Mouse (Mus musculus) brown adipose tissue, adult 24 weeks (tissue): ENCODE results near the gene Sh2d2a. TPM values are rescaled to one million over a fixed set of nuclear protein-coding genes. Genes with fewer than 3 reads are reported as not detected.
"Not testable (repeated sequence)": the region's sequence is repeated elsewhere in the genome, so short reads cannot be mapped to it uniquely, and the experiment has no call there.

ENCODE experiments used
- H3K27ac ChIP-seq: fragments of 200-500 bp; replicated peaks from 2 replicates; pipeline ENCODE4 v1.5.1; 2012; ENCODE audit warnings: low read depth, mild to moderate bottlenecking, low read length
- H3K4me1 ChIP-seq: fragments of 200-500 bp; 2 replicates; pipeline ENCODE4 v1.6.1; 2012; ENCODE audit warnings: low read length, mixed read lengths; ENCODE audit not compliant: control insufficient read depth, insufficient read depth, insufficient read length
- H3K4me3 ChIP-seq: fragments of 200-500 bp; 2 replicates; pipeline ENCODE4 v1.5.1; 2012; ENCODE audit warnings: low read depth, mild to moderate bottlenecking, low read length, moderate library complexity; ENCODE audit not compliant: insufficient read depth
- polyA plus RNA-seq: library from polyadenylated mRNA; stranded (reverse); fragments of >200 nt; gene quantifications from 2 replicates; pipeline ENCODE4 v1.2.4, GENCODE M21; 2012; ENCODE audit not compliant: missing spikeins, insufficient read depth, insufficient read length

Sh2d2a gene
- polyA plus RNA-seq, result not detected in 2 replicates

DNA sequence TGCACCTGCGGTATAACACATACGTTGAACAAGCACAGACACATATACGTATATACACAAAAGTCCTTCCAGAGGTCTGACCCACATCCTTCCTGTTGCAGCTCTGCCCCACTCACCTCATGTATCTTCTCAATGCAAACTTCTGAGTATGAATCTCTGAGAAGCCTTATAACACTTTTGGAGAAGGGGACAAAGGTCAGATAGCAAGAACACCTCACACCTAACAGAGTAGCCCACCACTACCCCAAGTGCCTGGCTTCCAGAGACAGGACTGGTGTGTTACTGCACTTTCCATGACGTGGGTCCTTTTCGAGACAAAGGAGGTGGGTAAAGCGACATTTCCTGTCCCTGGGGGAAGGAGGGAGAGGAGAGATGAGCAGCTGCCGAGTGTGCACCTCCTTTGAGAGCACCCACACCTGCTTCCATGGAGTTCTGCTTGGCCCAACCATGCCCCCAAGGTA is at the start of gene Sh2d2a:
TSS of gene Sh2d2a (plus strand) at position 106 of the 461 bp plus-strand sequence.
- Histone ChIP-seq H3K4me3 (no peak within 1 kb of the TSS), H3K4me1 (no peaks in the 10 kb centered on the region; the same call in 1 of the 2 replicates), H3K27ac (no peak within 1 kb of the TSS)

DNA sequence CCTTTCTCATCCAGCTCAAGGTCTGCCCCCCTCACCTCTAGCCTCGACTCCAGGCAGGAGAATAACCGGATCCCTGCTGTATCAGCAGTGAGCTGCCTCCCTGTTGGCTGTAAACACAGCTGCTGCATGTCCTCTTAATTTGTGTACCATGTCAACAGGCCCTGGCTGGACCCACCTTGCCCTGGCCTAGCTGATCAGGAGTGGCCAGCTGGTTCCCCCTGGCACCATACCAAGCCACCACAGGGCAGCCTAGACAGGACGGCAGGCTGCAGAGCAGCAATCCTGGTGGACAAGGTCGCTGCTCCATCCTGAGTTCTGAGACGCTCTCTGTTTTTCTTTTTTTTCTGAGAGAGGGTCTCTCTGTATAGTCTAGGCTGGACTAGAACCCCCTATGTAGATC is 44.9 kb upstream of the Sh2d2a start:
- H3K4me1 ChIP-seq, result no peaks in the 10 kb centered on the region
- H3K27ac ChIP-seq, result no peak overlapping the region
- H3K4me3 ChIP-seq, result no peak overlapping the region

DNA sequence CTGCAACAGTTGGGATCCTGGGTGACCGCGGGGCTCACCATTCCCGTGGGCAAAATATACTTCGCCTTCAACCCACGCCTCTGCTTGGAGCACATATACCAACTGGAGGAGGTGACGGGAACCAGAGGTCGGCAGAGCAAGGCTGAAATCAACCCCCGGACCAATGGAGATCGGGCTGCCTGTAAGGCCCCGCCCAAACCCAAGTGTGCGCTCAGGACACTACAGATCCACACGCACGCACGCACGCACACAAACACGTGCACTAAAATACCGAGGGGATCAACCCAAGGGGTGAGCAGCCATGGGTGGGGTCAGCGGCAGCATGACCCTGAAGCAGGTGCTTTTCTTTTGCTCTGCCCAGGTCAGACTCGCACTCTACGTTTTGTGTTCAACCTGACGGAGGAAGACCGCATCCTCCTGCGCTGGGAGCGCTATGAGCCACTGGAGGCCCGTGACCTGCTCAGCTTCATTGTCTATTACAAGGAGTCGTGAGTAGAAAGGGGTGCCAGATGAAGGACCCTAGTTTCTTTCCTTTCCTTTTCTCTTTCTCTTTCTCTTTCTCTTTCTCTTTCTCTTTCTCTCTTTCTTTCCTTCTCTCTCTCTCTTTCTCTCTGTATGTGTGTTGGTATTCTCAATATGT is 42.4 kb upstream of the Sh2d2a start:
- peak overlapping the region; percentile 38 for H3K4me3 ChIP-seq
- H3K4me1 ChIP-seq, result no peaks in the 10 kb centered on the region
- no peak overlapping the region for H3K27ac ChIP-seq

DNA sequence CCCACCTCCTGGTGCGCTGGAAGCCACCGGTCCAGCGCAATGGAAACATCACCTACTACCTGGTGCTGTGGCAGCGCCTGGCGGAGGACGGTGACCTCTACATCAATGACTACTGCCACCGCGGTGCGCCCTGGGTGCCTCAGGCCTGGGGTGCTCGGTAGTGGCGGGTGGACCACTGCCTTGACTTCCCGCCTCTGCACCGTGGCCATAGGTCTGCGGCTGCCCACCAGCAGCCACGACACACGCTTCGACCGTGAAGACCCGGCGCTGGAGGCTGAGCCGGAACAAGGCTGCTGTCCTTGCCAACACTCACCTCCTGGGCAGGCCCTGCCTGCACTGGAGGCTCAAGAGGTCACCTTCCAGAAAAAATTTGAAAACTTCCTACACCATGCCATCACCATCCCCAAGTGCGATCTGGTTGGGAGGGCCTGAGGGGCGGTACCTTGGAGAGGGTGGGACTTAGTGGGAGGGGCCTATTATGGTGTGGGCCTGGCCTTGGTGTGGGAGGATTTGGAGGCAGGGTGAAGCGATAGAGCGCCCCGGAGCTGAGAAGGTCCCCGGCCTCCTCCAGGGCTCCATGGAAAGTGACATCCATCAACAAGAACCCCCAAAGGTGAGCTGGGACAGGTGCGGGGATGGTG is 37.1 kb upstream of the Sh2d2a start:
- H3K4me3 ChIP-seq, result no peak overlapping the region
- no peaks in the 10 kb centered on the region for H3K4me1 ChIP-seq
- H3K27ac ChIP-seq, result no peak overlapping the region

DNA sequence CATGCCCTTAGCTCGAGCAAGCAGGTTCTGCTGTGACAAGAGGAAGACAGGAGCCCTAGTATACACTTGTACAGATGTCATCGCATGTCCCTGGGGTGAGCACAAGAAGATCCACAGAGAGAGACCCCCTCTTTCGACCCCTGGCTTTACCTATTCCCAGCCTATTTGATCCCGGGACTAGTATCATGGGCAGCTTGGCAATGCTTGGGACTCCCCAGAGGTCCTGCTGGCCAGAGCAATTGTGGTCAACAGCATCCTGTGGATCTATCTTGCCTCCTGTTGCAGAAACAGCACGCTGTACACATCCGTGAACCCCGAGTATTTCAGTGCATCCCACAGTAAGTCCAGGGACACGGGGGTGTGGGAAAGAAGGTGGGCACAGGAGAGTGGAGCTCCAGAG is 35.3 kb upstream of the Sh2d2a start:
- H3K4me3 ChIP-seq, result no peak overlapping the region
- no peak overlapping the region for H3K27ac ChIP-seq
- H3K4me1 ChIP-seq, result no peaks in the 10 kb centered on the region

DNA sequence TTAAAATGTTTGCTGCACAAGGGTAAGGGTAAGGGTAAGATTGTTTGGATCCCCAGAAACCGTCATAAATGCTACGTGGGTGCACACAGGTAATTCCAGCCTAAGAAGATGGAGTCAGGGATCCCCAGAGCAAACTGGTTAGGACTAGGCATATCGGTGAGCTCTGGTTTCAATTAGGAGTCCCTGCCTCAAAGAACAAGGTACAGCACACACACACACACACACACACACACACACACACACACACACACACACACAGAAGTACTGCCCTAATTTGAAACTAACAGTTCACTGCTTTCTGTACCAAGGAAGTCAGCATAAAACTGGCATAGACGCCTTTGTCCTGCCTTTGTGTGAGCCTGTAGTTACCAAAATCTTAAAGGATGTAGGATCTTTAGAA is 34.1 kb upstream of the Sh2d2a start:
- Histone ChIP-seq H3K4me3 (no peak overlapping the region), H3K4me1 (no peaks in the 10 kb centered on the region)

DNA sequence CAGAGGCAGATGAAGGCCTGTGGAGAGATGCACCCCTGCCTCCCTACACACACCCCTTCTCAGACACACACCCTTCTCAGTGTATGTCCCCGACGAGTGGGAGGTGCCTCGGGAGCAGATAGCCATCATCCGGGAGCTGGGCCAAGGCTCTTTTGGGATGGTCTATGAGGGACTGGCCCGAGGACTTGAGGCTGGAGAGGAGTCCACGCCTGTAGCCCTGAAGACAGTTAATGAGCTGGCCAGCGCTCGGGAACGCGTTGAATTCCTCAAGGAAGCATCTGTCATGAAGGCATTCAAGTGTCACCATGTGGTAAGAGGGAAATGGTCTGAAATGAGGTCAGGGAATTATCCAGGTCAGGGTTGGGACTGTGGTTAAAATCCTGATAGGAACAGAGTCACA is 33.7 kb upstream of the Sh2d2a start:
- H3K4me3 ChIP-seq, result no peak overlapping the region

More for the DNA sequence above, 34.1 kb upstream of the Sh2d2a start:
- H3K27ac ChIP-seq, result no peak overlapping the region

DNA sequence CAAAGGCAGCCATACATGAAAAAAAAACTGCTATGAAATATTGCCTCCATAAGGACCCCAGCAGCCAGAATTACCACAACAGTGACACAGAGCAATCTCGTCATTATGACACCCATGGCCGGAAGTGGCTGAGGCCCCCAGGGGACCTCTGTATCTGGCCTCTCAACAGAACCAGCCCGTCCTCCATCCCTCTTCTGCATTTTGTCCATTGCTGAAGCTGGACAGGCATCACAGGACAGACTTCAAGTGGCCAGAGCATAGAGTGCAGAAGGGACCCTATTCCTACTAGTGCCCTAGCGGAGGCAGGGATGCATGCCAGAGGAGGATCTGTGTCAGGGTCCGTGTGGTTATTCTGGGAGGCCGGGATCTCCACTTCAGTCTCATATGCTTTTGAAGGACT is 30.4 kb upstream of the Sh2d2a start:
- no peaks in the 10 kb centered on the region for H3K4me1 ChIP-seq

More for the DNA sequence above, 33.7 kb upstream of the Sh2d2a start:
- no peak overlapping the region for H3K27ac ChIP-seq
- H3K4me1 ChIP-seq, result no peaks in the 10 kb centered on the region

DNA sequence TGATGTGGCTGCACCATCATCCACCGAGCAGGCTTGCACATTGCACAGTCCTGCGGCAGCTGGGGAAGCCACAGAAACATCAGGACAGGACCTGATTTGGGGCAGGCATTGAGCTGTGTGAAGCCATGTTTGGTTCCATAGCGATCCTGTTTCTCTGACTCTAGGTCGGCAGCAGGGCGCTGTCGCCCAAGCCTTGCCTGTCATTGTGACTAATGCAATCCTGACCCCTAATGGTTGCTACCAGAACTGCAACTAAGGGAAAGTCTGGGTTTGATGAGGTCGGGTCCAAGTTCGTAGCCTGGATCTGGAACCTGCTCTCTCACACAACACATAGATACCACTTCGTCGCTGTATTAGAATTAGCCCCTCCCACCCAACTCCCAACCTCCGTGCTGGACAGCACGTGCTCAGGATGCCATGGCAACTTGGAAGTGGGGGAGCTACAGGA is 29.9 kb upstream of the Sh2d2a start:
- no peak overlapping the region for H3K4me3 ChIP-seq
- no peak overlapping the region for H3K27ac ChIP-seq
- H3K4me1 ChIP-seq, result no peaks in the 10 kb centered on the region

More for the DNA sequence above, 30.4 kb upstream of the Sh2d2a start:
- Histone ChIP-seq H3K4me3 (no peak overlapping the region), H3K27ac (no peak overlapping the region)

DNA sequence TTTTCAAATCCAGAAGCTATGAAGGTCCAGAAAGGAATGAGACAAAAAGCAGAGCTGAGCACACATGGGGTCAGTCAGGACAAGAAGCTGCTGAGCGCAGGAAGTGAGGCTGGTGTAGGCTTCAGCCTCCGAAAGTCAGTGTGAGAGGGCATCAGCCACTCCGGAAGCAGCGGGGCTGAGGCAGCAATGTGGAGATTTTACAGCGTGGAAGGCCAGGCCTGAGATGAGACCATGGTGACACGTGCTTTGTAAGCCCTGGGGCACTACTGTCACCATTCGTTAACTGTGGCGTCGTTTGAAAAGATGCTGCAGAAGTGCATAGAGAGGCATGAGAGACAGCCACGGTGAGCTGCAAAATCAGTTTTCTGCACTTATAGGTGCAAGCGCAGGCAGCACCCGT is 28.3 kb upstream of the Sh2d2a start:
- H3K4me3 ChIP-seq, result no peak overlapping the region
- no peaks in the 10 kb centered on the region for H3K4me1 ChIP-seq
- H3K27ac ChIP-seq, result no peak overlapping the region

DNA sequence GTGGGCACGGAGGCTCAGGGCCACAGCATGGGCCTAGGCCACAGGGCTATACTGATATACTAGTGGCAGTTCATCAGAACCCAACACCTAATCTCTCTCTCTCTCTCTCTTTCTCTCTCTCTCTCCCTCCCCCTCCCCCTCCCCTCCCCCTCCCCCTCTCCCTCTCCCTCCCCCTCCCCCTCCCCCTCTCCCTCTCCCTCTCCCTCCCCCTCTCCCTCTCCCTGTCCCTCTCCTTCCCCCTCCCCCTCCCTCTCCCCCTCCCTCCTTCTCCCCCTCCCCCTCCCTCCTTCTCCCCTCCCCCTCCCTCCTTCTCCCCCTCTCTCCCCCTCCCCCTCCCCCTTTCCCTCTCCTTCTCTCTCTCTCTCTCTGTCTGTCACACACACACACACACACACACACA is 22.3 kb upstream of the Sh2d2a start, which contains the start of gene Pear1:
TSS of gene Pear1 (minus strand) at position 101 of the 400 bp plus-strand sequence.
- not testable (repeated sequence) for H3K27ac ChIP-seq, H3K4me3 ChIP-seq, H3K4me1 ChIP-seq

DNA sequence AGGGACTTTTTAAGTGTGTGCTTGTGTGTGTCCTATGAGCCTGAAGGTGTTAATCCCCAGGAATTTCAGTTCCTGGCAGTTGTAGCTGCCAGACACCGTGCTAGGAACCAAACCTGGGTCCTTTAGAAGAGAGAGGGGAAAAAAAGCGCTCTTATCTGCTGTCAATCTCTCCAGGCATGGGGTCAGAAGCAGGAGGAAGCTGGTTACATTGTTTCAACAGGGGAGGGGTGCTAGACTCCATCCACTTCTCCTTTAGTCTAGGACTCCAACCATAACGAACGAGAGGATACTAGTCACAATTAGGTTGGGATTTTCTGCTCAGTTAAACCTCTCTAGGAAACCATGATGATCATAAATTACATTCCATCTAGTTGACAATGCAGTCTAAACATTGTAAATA is 18.1 kb upstream of the Sh2d2a start:
- Histone ChIP-seq H3K4me3 (no peak overlapping the region), H3K27ac (no peak overlapping the region), H3K4me1 (no peaks in the 10 kb centered on the region)

DNA sequence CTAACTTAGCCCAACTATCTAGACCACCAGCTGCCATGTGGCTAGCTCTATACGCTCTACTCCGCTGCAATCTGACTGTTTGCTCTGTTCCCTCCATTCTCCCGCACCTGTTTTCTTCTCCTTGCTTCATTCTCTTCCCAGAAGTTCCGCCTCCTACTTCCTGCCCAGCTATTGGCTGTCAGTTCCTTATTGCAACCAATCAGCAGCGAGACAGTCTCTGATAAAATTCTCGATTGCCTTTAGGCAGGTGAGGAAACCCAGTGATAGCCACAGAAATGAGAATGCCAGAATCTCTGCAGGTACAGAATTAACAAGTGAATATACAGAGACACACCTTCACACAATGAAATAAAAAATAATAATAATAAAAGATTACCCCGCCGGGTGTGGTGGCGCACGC is 17.5 kb upstream of the Sh2d2a start:
- Histone ChIP-seq H3K4me1 (no peaks in the 10 kb centered on the region), H3K27ac (no peak overlapping the region), H3K4me3 (no peak overlapping the region)

DNA sequence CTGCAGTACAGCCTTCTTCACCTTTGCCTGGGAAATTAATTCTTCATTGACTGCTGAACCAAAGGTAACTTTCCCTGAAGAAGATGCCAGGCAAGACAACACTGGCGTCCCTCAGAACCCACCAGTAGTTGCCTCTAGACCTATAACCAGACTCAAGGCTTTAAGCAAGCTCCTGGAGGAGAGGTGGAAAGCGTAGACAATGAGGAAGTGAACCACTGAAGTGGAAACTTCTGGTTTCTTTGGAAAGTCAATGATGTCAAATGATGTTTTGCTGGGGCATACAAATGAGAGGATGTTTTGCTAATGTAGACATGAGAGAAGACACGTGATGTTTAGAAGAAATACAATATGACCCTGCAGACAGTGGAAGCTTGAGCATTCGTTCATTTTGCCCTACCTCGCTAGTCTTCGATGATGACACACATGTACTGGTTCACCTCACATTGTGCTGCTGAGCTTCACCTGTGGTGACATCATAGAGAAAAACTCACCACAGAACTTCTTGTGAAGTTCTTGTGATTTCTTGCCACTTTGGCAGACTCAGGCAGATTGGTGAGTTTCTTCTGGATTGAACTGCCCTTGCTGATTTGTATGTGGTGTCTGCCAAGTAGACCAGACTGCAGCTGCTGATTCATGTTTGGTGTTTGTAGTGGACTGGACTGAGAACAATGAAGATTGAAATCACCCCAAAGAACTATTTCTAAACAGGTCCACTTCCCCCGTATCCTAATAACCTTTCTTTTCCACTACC is 14.3 kb upstream of the Sh2d2a start:
- no peaks in the 10 kb centered on the region for H3K4me1 ChIP-seq
- H3K27ac ChIP-seq, result no peak overlapping the region
- no peak overlapping the region for H3K4me3 ChIP-seq

DNA sequence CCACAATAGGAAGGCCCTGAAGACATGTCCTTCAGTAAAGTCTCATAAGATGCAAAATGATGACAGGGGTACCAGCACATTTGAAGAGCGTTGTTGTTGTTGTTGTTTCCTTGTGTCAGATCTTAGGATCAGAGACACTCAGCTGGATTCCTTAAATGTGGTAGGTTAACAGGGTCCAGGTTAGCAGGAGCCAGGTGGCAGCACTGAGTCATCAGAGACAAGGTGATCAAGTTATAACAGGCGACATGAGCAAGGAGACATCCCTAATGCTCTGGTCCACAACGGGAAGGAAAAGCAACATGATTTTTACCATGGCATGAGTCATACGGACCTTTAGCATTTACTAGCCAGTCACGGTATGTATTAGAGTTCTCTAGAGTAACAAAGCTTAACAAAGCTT is 13.1 kb upstream of the Sh2d2a start:
- Histone ChIP-seq H3K27ac (no peak overlapping the region), H3K4me3 (no peak overlapping the region), H3K4me1 (no peaks in the 10 kb centered on the region)
